Mouse (Mus musculus): ENCODE measurements at regions not wholly inside any gene's neighbourhood (a gene's known extent, or its start where the extent isn't known, plus 50 kb on each side); places are given as distances from the start of the nearest gene placed in this dataset.
"Not testable (repeated sequence)": the region's sequence is repeated elsewhere in the genome, so short reads cannot be mapped to it uniquely, and the experiment has no call there.

GRCm38 (mm10) chr3:6427905-6428304, 192.3 kb downstream of the 1700008P02Rik start:
- ATAC-seq (ENCODE audit: insufficient number of reproducible peaks, low FRiP score, low TSS enrichment, low read depth) (no peak), DNase-seq (ENCODE audit: low spot score) (no peak)
- Histone ChIP-seq H3K27me3 (ENCODE audit: control insufficient read depth, insufficient read depth, low read length) (no peaks in the 10 kb centered on the region), H3K27ac (replicated peaks; ENCODE audit: low read depth, low read length) (no peak overlapping the region), H3K4me2 (ENCODE audit: low read depth, severe bottlenecking) (no peak overlapping the region), H3K4me1 (ENCODE audit: control insufficient read depth, insufficient read depth, low read length) (no peaks in the 10 kb centered on the region), H3K36me3 (ENCODE audit: control insufficient read depth, insufficient read depth, low read length) (no peaks in the 10 kb centered on the region), H3K9me3 (ENCODE audit: control insufficient read depth, low read length) (no peaks in the 10 kb centered on the region), H3K4me3 (ENCODE audit: low read depth, low read length) (no peak overlapping the region), H3K9ac (ENCODE audit: low read length) (no peak overlapping the region)
- WGBS, result 53% methylated on average over 1 of the region's 1 CpGs

GRCm38 (mm10) chr3:6400871-6401270, 219.4 kb downstream of the 1700008P02Rik start:
- Histone ChIP-seq H3K4me1 (ENCODE audit: control insufficient read depth, insufficient read depth, low read length) (no peaks in the 10 kb centered on the region), H3K4me3 (ENCODE audit: low read depth, low read length) (no peak overlapping the region), H3K9me3 (ENCODE audit: control insufficient read depth, low read length) (no peaks in the 10 kb centered on the region), H3K27ac (replicated peaks; ENCODE audit: low read depth, low read length) (no peak overlapping the region), H3K9ac (ENCODE audit: low read length) (no peak overlapping the region), H3K36me3 (ENCODE audit: control insufficient read depth, insufficient read depth, low read length) (no peaks in the 10 kb centered on the region), H3K27me3 (ENCODE audit: control insufficient read depth, insufficient read depth, low read length) (no peaks in the 10 kb centered on the region), H3K4me2 (ENCODE audit: low read depth, severe bottlenecking) (no peak overlapping the region)
- ATAC-seq (ENCODE audit: insufficient number of reproducible peaks, low FRiP score, low TSS enrichment, low read depth) (no peak), DNase-seq (ENCODE audit: low spot score) (no peak)

- no peak overlapping the region for H3K4me3 ChIP-seq (ENCODE audit: low read depth, low read length)
- no peaks in the 10 kb centered on the region for H3K4me1 ChIP-seq (ENCODE audit: control insufficient read depth, insufficient read depth, low read length)
- H3K27ac ChIP-seq (replicated peaks; ENCODE audit: low read depth, low read length), result no peak overlapping the region
- DNase-seq (ENCODE audit: low spot score) (no peak), ATAC-seq (ENCODE audit: insufficient number of reproducible peaks, low FRiP score, low TSS enrichment, low read depth) (0 out of 2 replicates have a peak, but pooled peaks have one; percentile 49)
- no peak overlapping the region for H3K9ac ChIP-seq (ENCODE audit: low read length)
- no peak overlapping the region for H3K4me2 ChIP-seq (ENCODE audit: low read depth, severe bottlenecking)
- H3K27me3 ChIP-seq (ENCODE audit: control insufficient read depth, insufficient read depth, low read length), result no peaks in the 10 kb centered on the region
- H3K36me3 ChIP-seq (ENCODE audit: control insufficient read depth, insufficient read depth, low read length), result no peaks in the 10 kb centered on the region
- no peaks in the 10 kb centered on the region for H3K9me3 ChIP-seq (ENCODE audit: control insufficient read depth, low read length)
Measured at GRCm38 (mm10) chr3:6385669-6386068, 234.6 kb downstream of the 1700008P02Rik start.

- ATAC-seq (ENCODE audit: insufficient number of reproducible peaks, low FRiP score, low TSS enrichment, low read depth) (peak; percentile 53; the same call in 1 of the 2 replicates), DNase-seq (ENCODE audit: low spot score) (no peak)
- no peaks in the 10 kb centered on the region for H3K4me1 ChIP-seq (ENCODE audit: control insufficient read depth, insufficient read depth, low read length)
- no peaks in the 10 kb centered on the region for H3K27me3 ChIP-seq (ENCODE audit: control insufficient read depth, insufficient read depth, low read length)
- H3K4me2 ChIP-seq (ENCODE audit: low read depth, severe bottlenecking), result no peak overlapping the region
- H3K9ac ChIP-seq (ENCODE audit: low read length), result no peak overlapping the region
- H3K4me3 ChIP-seq (ENCODE audit: low read depth, low read length), result no peak overlapping the region
- H3K36me3 ChIP-seq (ENCODE audit: control insufficient read depth, insufficient read depth, low read length), result no peaks in the 10 kb centered on the region
- H3K9me3 ChIP-seq (ENCODE audit: control insufficient read depth, low read length), result no peaks in the 10 kb centered on the region
- H3K27ac ChIP-seq (replicated peaks; ENCODE audit: low read depth, low read length), result no peak overlapping the region
Measured at GRCm38 (mm10) chr3:6382896-6383295, 237.3 kb downstream of the 1700008P02Rik start.

GRCm38 (mm10) chr3:6382296-6382695, 237.9 kb downstream of the 1700008P02Rik start:
- no peak overlapping the region for H3K4me3 ChIP-seq (ENCODE audit: low read depth, low read length)
- ATAC-seq (ENCODE audit: insufficient number of reproducible peaks, low FRiP score, low TSS enrichment, low read depth) (no peak), DNase-seq (ENCODE audit: low spot score) (no peak)
- no peaks in the 10 kb centered on the region for H3K4me1 ChIP-seq (ENCODE audit: control insufficient read depth, insufficient read depth, low read length)
- H3K9ac ChIP-seq (ENCODE audit: low read length), result no peak overlapping the region
- H3K9me3 ChIP-seq (ENCODE audit: control insufficient read depth, low read length), result no peaks in the 10 kb centered on the region
- 30% methylated on average over 1 of the region's 1 CpGs for WGBS
- no peak overlapping the region for H3K27ac ChIP-seq (replicated peaks; ENCODE audit: low read depth, low read length)
- no peak overlapping the region for H3K4me2 ChIP-seq (ENCODE audit: low read depth, severe bottlenecking)
- H3K36me3 ChIP-seq (ENCODE audit: control insufficient read depth, insufficient read depth, low read length), result no peaks in the 10 kb centered on the region
- no peaks in the 10 kb centered on the region for H3K27me3 ChIP-seq (ENCODE audit: control insufficient read depth, insufficient read depth, low read length)

- H3K27ac ChIP-seq (replicated peaks; ENCODE audit: low read depth, low read length), result no peak overlapping the region
- 9% methylated on average over 5 of the region's 5 CpGs for WGBS
Measured at GRCm38 (mm10) chr3:6381732-6382131, 238.5 kb downstream of the 1700008P02Rik start.

GRCm38 (mm10) chr3:6339001-6339400, 281.2 kb downstream of the 1700008P02Rik start:
- DNase-seq (ENCODE audit: low spot score); H3K4me2 ChIP-seq (ENCODE audit: low read depth, severe bottlenecking); H3K9me3 ChIP-seq (ENCODE audit: control insufficient read depth, low read length); H3K4me1 ChIP-seq (ENCODE audit: control insufficient read depth, insufficient read depth, low read length); H3K9ac ChIP-seq (ENCODE audit: low read length); H3K27me3 ChIP-seq (ENCODE audit: control insufficient read depth, insufficient read depth, low read length); H3K36me3 ChIP-seq (ENCODE audit: control insufficient read depth, insufficient read depth, low read length); ATAC-seq (ENCODE audit: insufficient number of reproducible peaks, low FRiP score, low TSS enrichment, low read depth); H3K27ac ChIP-seq (replicated peaks; ENCODE audit: low read depth, low read length); H3K4me3 ChIP-seq (ENCODE audit: low read depth, low read length): not testable (repeated sequence)
- 100% methylated on average over 2 of the region's 21 CpGs for WGBS

More at GRCm38 (mm10) chr3:6381732-6382131, 238.5 kb downstream of the 1700008P02Rik start:
- Histone ChIP-seq H3K4me2 (ENCODE audit: low read depth, severe bottlenecking) (no peak overlapping the region), H3K4me3 (ENCODE audit: low read depth, low read length) (no peak overlapping the region), H3K9me3 (ENCODE audit: control insufficient read depth, low read length) (no peaks in the 10 kb centered on the region), H3K27me3 (ENCODE audit: control insufficient read depth, insufficient read depth, low read length) (no peaks in the 10 kb centered on the region), H3K4me1 (ENCODE audit: control insufficient read depth, insufficient read depth, low read length) (no peaks in the 10 kb centered on the region), H3K36me3 (ENCODE audit: control insufficient read depth, insufficient read depth, low read length) (no peaks in the 10 kb centered on the region), H3K9ac (ENCODE audit: low read length) (no peak overlapping the region)
- ATAC-seq (ENCODE audit: insufficient number of reproducible peaks, low FRiP score, low TSS enrichment, low read depth), result peak; percentile 78; the same call in 1 of the 2 replicates
- DNase-seq (ENCODE audit: low spot score), result peak; percentile 50

- no peak for DNase-seq (ENCODE audit: low spot score)
- Histone ChIP-seq H3K4me1 (ENCODE audit: control insufficient read depth, insufficient read depth, low read length) (no peaks in the 10 kb centered on the region), H3K9me3 (ENCODE audit: control insufficient read depth, low read length) (no peaks in the 10 kb centered on the region), H3K36me3 (ENCODE audit: control insufficient read depth, insufficient read depth, low read length) (no peaks in the 10 kb centered on the region), H3K27ac (replicated peaks; ENCODE audit: low read depth, low read length) (peak overlapping the region; percentile 26; the same call in 1 of the 2 replicates), H3K4me3 (ENCODE audit: low read depth, low read length) (no peak overlapping the region), H3K4me2 (ENCODE audit: low read depth, severe bottlenecking) (no peak overlapping the region), H3K27me3 (ENCODE audit: control insufficient read depth, insufficient read depth, low read length) (no peaks in the 10 kb centered on the region), H3K9ac (ENCODE audit: low read length) (no peak overlapping the region)
- 9% methylated on average over 6 of the region's 6 CpGs for WGBS
- no peak; the same call in 1 of the 2 replicates for ATAC-seq (ENCODE audit: insufficient number of reproducible peaks, low FRiP score, low TSS enrichment, low read depth)
Measured at GRCm38 (mm10) chr3:6320818-6321504, 299.3 kb downstream of the 1700008P02Rik start.

GRCm38 (mm10) chr3:6289500-6289899, 330.7 kb downstream of the 1700008P02Rik start:
- ATAC-seq (ENCODE audit: insufficient number of reproducible peaks, low FRiP score, low TSS enrichment, low read depth) (no peak), DNase-seq (ENCODE audit: low spot score) (no peak)
- Histone ChIP-seq H3K36me3 (ENCODE audit: control insufficient read depth, insufficient read depth, low read length) (no peaks in the 10 kb centered on the region), H3K4me2 (ENCODE audit: low read depth, severe bottlenecking) (no peak overlapping the region), H3K27me3 (ENCODE audit: control insufficient read depth, insufficient read depth, low read length) (no peaks in the 10 kb centered on the region), H3K9me3 (ENCODE audit: control insufficient read depth, low read length) (no peaks in the 10 kb centered on the region), H3K9ac (ENCODE audit: low read length) (no peak overlapping the region), H3K4me3 (ENCODE audit: low read depth, low read length) (no peak overlapping the region), H3K27ac (replicated peaks; ENCODE audit: low read depth, low read length) (no peak overlapping the region), H3K4me1 (ENCODE audit: control insufficient read depth, insufficient read depth, low read length) (no peaks in the 10 kb centered on the region)
